In genomic region chr16:11385798-11386197, GRCm38 (mm10) we compare ENCODE assay signal across 16 mouse cellular contexts.
DNase-seq lines count a peak whose midpoint lies in the region; ATAC-seq and TF ChIP-seq lines count a peak whose summit lies in the region.
"Had no signal": no experiment of that assay in that cellular context is flagged by ENCODE, and none has a peak within 500 bp of the region (broad histone marks: within the 10 kb centered on the region; RNA-seq: fewer than 3 reads in every experiment).

No protein-coding gene starts in this region.

- H3K9me3 ChIP-seq in liver, postnatal 0 days (ENCODE audit: low read length), result no peaks in the 10 kb centered on the region
- H3K9me3 ChIP-seq in liver, embryonic 12.5 days (replicated peaks), result no peaks in the 10 kb centered on the region
- H3K9me3 ChIP-seq: embryonic facial prominence, embryonic 13.5 days; heart, embryonic 13.5 days; limb, embryonic 12.5 days; midbrain, embryonic 10.5 days had no signal

- no peak overlapping the region for H3K4me3 ChIP-seq in liver, postnatal 0 days (ENCODE audit: low read depth, low read length)
- no peak overlapping the region for H3K4me3 ChIP-seq in liver, embryonic 12.5 days
- H3K4me3 ChIP-seq: embryonic facial prominence, embryonic 13.5 days; heart, embryonic 13.5 days; limb, embryonic 12.5 days; midbrain, embryonic 10.5 days had no signal

- H3K9ac ChIP-seq in liver, postnatal 0 days (replicated peaks), result no peak overlapping the region
- H3K9ac ChIP-seq in liver, embryonic 12.5 days, result no peak overlapping the region
- H3K9ac ChIP-seq: embryonic facial prominence, embryonic 13.5 days; heart, embryonic 13.5 days; limb, embryonic 12.5 days; lung, embryonic 14.5 days had no signal

- H3K4me2 ChIP-seq in liver, postnatal 0 days (ENCODE audit: low read depth, low read length), result no peak overlapping the region
- no peak overlapping the region for H3K4me2 ChIP-seq in liver, embryonic 12.5 days
- H3K4me2 ChIP-seq: embryonic facial prominence, embryonic 13.5 days; heart, embryonic 13.5 days; limb, embryonic 12.5 days; lung, embryonic 14.5 days had no signal

- 38% methylated on average over 5 of the region's 5 CpGs for WGBS in liver, postnatal 0 days (ENCODE audit: insufficient replicate concordance)
- 53% methylated on average over 5 of the region's 5 CpGs for WGBS in liver, embryonic 12.5 days (ENCODE audit: insufficient replicate concordance)

- no peak for TF ChIP-seq CTCF in liver, postnatal 0 days (IDR thresholded peaks at IDR 0.05; ENCODE audit: low read depth)

- peak; percentile 32 for DNase-seq in liver, postnatal 0 days
- DNase-seq in T-cell, adult 2 months (ENCODE audit: low spot score), result peak; percentile 8
- peak; percentile 36 to 55 for DNase-seq in spleen, adult 18-20 months
- no peak for DNase-seq in adrenal gland, postnatal 4 days (ENCODE audit: low spot score in 2 of 2)
- DNase-seq in urinary bladder, postnatal 36 days (ENCODE audit: low spot score in 2 of 2), result no peak
- DNase-seq: cerebellum, adult 11-12 months; lung, embryonic 14.5 days; thymus, adult 2 months had no signal

- peaks cover 5% of the 10 kb centered on the region; the same call in 1 of the 2 replicates for H3K4me1 ChIP-seq in liver, postnatal 0 days (ENCODE audit: insufficient read depth)
- H3K4me1 ChIP-seq in liver, embryonic 12.5 days, result peaks cover 22% of the 10 kb centered on the region
- H3K4me1 ChIP-seq: limb, embryonic 12.5 days; midbrain, embryonic 10.5 days had no signal

- H3K27me3 ChIP-seq in liver, postnatal 0 days (ENCODE audit: insufficient read depth, low read length), result no peaks in the 10 kb centered on the region
- no peaks in the 10 kb centered on the region for H3K27me3 ChIP-seq in liver, embryonic 12.5 days (replicated peaks)
- H3K27me3 ChIP-seq: embryonic facial prominence, embryonic 13.5 days; heart, embryonic 13.5 days; limb, embryonic 12.5 days had no signal

- H3K27ac ChIP-seq in liver, postnatal 0 days (ENCODE audit: low read depth), result 0 out of 2 replicates have a peak overlapping the region, but pooled peaks have one; percentile 57
- H3K27ac ChIP-seq in liver, embryonic 12.5 days, result no peak overlapping the region
- H3K27ac ChIP-seq: embryonic facial prominence, embryonic 13.5 days; heart, embryonic 13.5 days; limb, embryonic 12.5 days; midbrain, embryonic 10.5 days had no signal

- no peak for TF ChIP-seq EP300 in liver, postnatal 0 days (IDR thresholded peaks at IDR 0.05; ENCODE audit: low read depth)

- H3K36me3 ChIP-seq in liver, postnatal 0 days (replicated peaks; ENCODE audit: insufficient read depth, low read length), result no peaks in the 10 kb centered on the region; the same call in 1 of the 2 replicates
- no peaks in the 10 kb centered on the region for H3K36me3 ChIP-seq in liver, embryonic 12.5 days
- H3K36me3 ChIP-seq: embryonic facial prominence, embryonic 13.5 days; heart, embryonic 13.5 days; limb, embryonic 12.5 days; midbrain, embryonic 10.5 days had no signal

- peak; percentile 59; the same call in 1 of the 2 replicates for ATAC-seq in liver, postnatal 0 days
- ATAC-seq in liver, embryonic 12.5 days, result no peak
- ATAC-seq in hematopoietic stem cell, adult 5-6 weeks (replicated peaks in 1 of 2; ENCODE audit: insufficient read depth in 1 of 2, low FRiP score in 2 of 2, low TSS enrichment in 1 of 2, low read depth in 1 of 2, poor library complexity in 2 of 2, severe bottlenecking in 2 of 2), result peak; percentile 87 to 88
- ATAC-seq: activated CD4-positive, CD25-positive, alpha-beta regulatory T cell, adult 4 months; inflammation-experienced regulatory T-cells, adult 6 months had no signal

Comparison
In these comparisons a context has a peak if more than half of its experiments do, and no peak if none do; other contexts are left out.
1. DNase-seq: peak in liver, postnatal 0 days (single experiment), T-cell, adult 2 months (single experiment) and spleen, adult 18-20 months (2 of 2); none in adrenal gland, postnatal 4 days (0 of 2) and urinary bladder, postnatal 36 days (0 of 2).